Mouse (Mus musculus) hindbrain, embryonic 10.5 days (tissue): ENCODE results near the gene Lrpprc. TPM values are rescaled to one million over a fixed set of nuclear protein-coding genes. Genes with fewer than 3 reads are reported as not detected.
"Not testable (repeated sequence)": the region's sequence is repeated elsewhere in the genome, so short reads cannot be mapped to it uniquely, and the experiment has no call there.

Experiments used
- DNase-seq: peaks from one replicate; pipeline ENCODE4 v3.0.0-alpha.2; 2017; ENCODE audit warnings: low spot score
- H3K27ac ChIP-seq: fragments of 300-500 bp; sonication (generic); 2 replicates; pipeline ENCODE4 v1.5.1; 2016; ENCODE audit warnings: mild to moderate bottlenecking, moderate library complexity
- H3K27me3 ChIP-seq: fragments of 300-500 bp; sonication (generic); 2 replicates; pipeline ENCODE4 v1.6.1; 2016; ENCODE audit warnings: mild to moderate bottlenecking; ENCODE audit not compliant: poor library complexity, insufficient read depth, severe bottlenecking
- H3K36me3 ChIP-seq: fragments of 300-500 bp; sonication (generic); 2 replicates; pipeline ENCODE4 v1.6.1; 2016; ENCODE audit warnings: mild to moderate bottlenecking, moderate library complexity
- H3K4me1 ChIP-seq: fragments of 300-500 bp; sonication (generic); replicated peaks from 2 replicates; pipeline ENCODE4 v1.6.1; 2016; ENCODE audit warnings: mild to moderate bottlenecking
- H3K4me3 ChIP-seq: fragments of 300-500 bp; sonication (generic); 2 replicates; pipeline ENCODE4 v1.5.1; 2016; ENCODE audit warnings: mild to moderate bottlenecking, moderate library complexity
- H3K9me3 ChIP-seq: fragments of 300-500 bp; sonication (generic); 2 replicates; pipeline ENCODE4 v1.6.1; 2016; ENCODE audit warnings: mild to moderate bottlenecking, moderate library complexity
- WGBS: fragments of 180-500 bp; shearing (Covaris S2); methylation state at CpG from one replicate; pipeline ENCODE4 v1.1.7; 2016; 5-methylcytosine and 5-hydroxymethylcytosine counted together
- polyA plus RNA-seq: library from polyadenylated mRNA; unstranded; fragments of >200 nt; fragmentation: Nextera tagmentation; extraction: Ambion mirVana; gene quantifications from 2 replicates; pipeline ENCODE4 v1.2.1, GENCODE M21; 2016

Gene Lrpprc
- 45.1 and 49.6 TPM in 2 replicates for polyA plus RNA-seq

GRCm38 (mm10) chr17:84790447-84791098, at the start of gene Lrpprc:
Gene Lrpprc, minus strand, starts transcription at chr17:84790789.
- H3K4me1 ChIP-seq: peaks cover 28% of the 10 kb centered on the region
- WGBS: under 1% methylated on average over 51 of the region's 51 CpGs
- H3K36me3 ChIP-seq: peaks cover 14% of the 10 kb centered on the region
- H3K9me3 ChIP-seq: no peaks in the 10 kb centered on the region
- H3K27me3 ChIP-seq: no peaks in the 10 kb centered on the region
- H3K27ac ChIP-seq: peak within 1 kb of the TSS; percentile 98
- peak; percentile 96 for DNase-seq
- H3K4me3 ChIP-seq: peak within 1 kb of the TSS; percentile 100

GRCm38 (mm10) chr17:84837780-84838179, 47.2 kb upstream of the Lrpprc start:
- 8% methylated on average over 3 of the region's 3 CpGs for WGBS
- H3K27me3 ChIP-seq: no peaks in the 10 kb centered on the region
- no peak overlapping the region for H3K4me3 ChIP-seq
- no peaks in the 10 kb centered on the region for H3K9me3 ChIP-seq
- no peaks in the 10 kb centered on the region for H3K36me3 ChIP-seq
- H3K4me1 ChIP-seq: no peaks in the 10 kb centered on the region
- DNase-seq: peak; percentile 60
- no peak overlapping the region for H3K27ac ChIP-seq

- H3K27ac ChIP-seq: no peak overlapping the region
- no peak overlapping the region for H3K4me3 ChIP-seq
- no peaks in the 10 kb centered on the region for H3K4me1 ChIP-seq
- no peaks in the 10 kb centered on the region for H3K27me3 ChIP-seq
- no peaks in the 10 kb centered on the region for H3K36me3 ChIP-seq
- no peaks in the 10 kb centered on the region for H3K9me3 ChIP-seq
- WGBS: 87% methylated on average over 9 of the region's 9 CpGs
- no peak for DNase-seq
These were observed 44.7 kb upstream of the Lrpprc start for GRCm38 (mm10) chr17:84835249-84835648.

- 70% methylated on average over 8 of the region's 8 CpGs for WGBS
- no peak overlapping the region for H3K27ac ChIP-seq
- H3K4me1 ChIP-seq: no peaks in the 10 kb centered on the region
- H3K9me3 ChIP-seq: no peaks in the 10 kb centered on the region
- H3K36me3 ChIP-seq: no peaks in the 10 kb centered on the region
- H3K27me3 ChIP-seq: no peaks in the 10 kb centered on the region
- H3K4me3 ChIP-seq: no peak overlapping the region
- DNase-seq: no peak
These were observed 41.8 kb upstream of the Lrpprc start for GRCm38 (mm10) chr17:84832346-84832745.

- Histone ChIP-seq H3K9me3 (no peaks in the 10 kb centered on the region), H3K27ac (no peak overlapping the region), H3K4me3 (no peak overlapping the region), H3K36me3 (no peaks in the 10 kb centered on the region), H3K4me1 (no peaks in the 10 kb centered on the region), H3K27me3 (no peaks in the 10 kb centered on the region)
- 88% methylated on average over 6 of the region's 6 CpGs for WGBS
- no peak for DNase-seq
These were observed 37.7 kb upstream of the Lrpprc start for GRCm38 (mm10) chr17:84828301-84828700.

- H3K36me3 ChIP-seq: no peaks in the 10 kb centered on the region
- no peaks in the 10 kb centered on the region for H3K9me3 ChIP-seq
- no peaks in the 10 kb centered on the region for H3K4me1 ChIP-seq
- H3K27ac ChIP-seq: no peak overlapping the region
- no peak overlapping the region for H3K4me3 ChIP-seq
- DNase-seq: peak; percentile 38
- 13% methylated on average over 4 of the region's 4 CpGs for WGBS
- no peaks in the 10 kb centered on the region for H3K27me3 ChIP-seq
These were observed 30.0 kb upstream of the Lrpprc start for GRCm38 (mm10) chr17:84820603-84821002.

- Histone ChIP-seq H3K4me3 (no peak overlapping the region), H3K27me3 (no peaks in the 10 kb centered on the region)
- 91% methylated on average over 5 of the region's 5 CpGs for WGBS
These were observed 27.8 kb upstream of the Lrpprc start for GRCm38 (mm10) chr17:84818390-84818789.

GRCm38 (mm10) chr17:84816014-84816461, 25.4 kb upstream of the Lrpprc start:
- H3K9me3 ChIP-seq: no peaks in the 10 kb centered on the region
- no peaks in the 10 kb centered on the region for H3K4me1 ChIP-seq
- no peaks in the 10 kb centered on the region for H3K27me3 ChIP-seq
- no peak overlapping the region for H3K27ac ChIP-seq
- no peak overlapping the region for H3K4me3 ChIP-seq
- no peak for DNase-seq
- no peaks in the 10 kb centered on the region for H3K36me3 ChIP-seq
- 79% methylated on average over 9 of the region's 9 CpGs for WGBS

More at GRCm38 (mm10) chr17:84818390-84818789, 27.8 kb upstream of the Lrpprc start:
- Histone ChIP-seq H3K36me3 (no peaks in the 10 kb centered on the region), H3K27ac (no peak overlapping the region), H3K4me1 (no peaks in the 10 kb centered on the region), H3K9me3 (no peaks in the 10 kb centered on the region)
- no peak for DNase-seq

- no peak for DNase-seq
- Histone ChIP-seq H3K4me3 (no peak overlapping the region), H3K27me3 (no peaks in the 10 kb centered on the region), H3K9me3 (no peaks in the 10 kb centered on the region), H3K27ac (no peak overlapping the region), H3K36me3 (no peaks in the 10 kb centered on the region), H3K4me1 (no peaks in the 10 kb centered on the region)
- WGBS: 83% methylated on average over 7 of the region's 7 CpGs
These were observed 24.3 kb upstream of the Lrpprc start for GRCm38 (mm10) chr17:84814905-84815304.

- H3K4me1 ChIP-seq, H3K27ac ChIP-seq, H3K4me3 ChIP-seq, H3K36me3 ChIP-seq, H3K9me3 ChIP-seq, H3K27me3 ChIP-seq, DNase-seq: not testable (repeated sequence)
- WGBS: 87% methylated on average over 14 of the region's 14 CpGs
These were observed 23.6 kb upstream of the Lrpprc start for GRCm38 (mm10) chr17:84814192-84814591.

GRCm38 (mm10) chr17:84792006-84792405, 1.4 kb upstream of the Lrpprc start:
- Histone ChIP-seq H3K4me3 (peak overlapping the region; percentile 100; the same call in 1 of the 2 replicates), H3K27me3 (no peaks in the 10 kb centered on the region), H3K27ac (no peak overlapping the region), H3K4me1 (peaks cover 28% of the 10 kb centered on the region), H3K9me3 (no peaks in the 10 kb centered on the region), H3K36me3 (peaks cover 6% of the 10 kb centered on the region)
- 76% methylated on average over 5 of the region's 5 CpGs for WGBS
- DNase-seq: no peak

GRCm38 (mm10) chr17:84791156-84791555, 567 bp upstream of the Lrpprc start:
- Histone ChIP-seq H3K27me3 (no peaks in the 10 kb centered on the region), H3K27ac (peak overlapping the region; percentile 98), H3K4me3 (peak overlapping the region; percentile 100), H3K9me3 (no peaks in the 10 kb centered on the region), H3K36me3 (peaks cover 14% of the 10 kb centered on the region), H3K4me1 (peaks cover 28% of the 10 kb centered on the region)
- DNase-seq: peak; percentile 25
- 10% methylated on average over 8 of the region's 8 CpGs for WGBS

- H3K4me1 ChIP-seq: peaks cover 28% of the 10 kb centered on the region
- peak overlapping the region; percentile 98 for H3K27ac ChIP-seq
- DNase-seq: no peak
- peak overlapping the region; percentile 100 for H3K4me3 ChIP-seq
- under 1% methylated on average over 22 of the region's 22 CpGs for WGBS
- H3K27me3 ChIP-seq: no peaks in the 10 kb centered on the region
- H3K36me3 ChIP-seq: peaks cover 20% of the 10 kb centered on the region
- no peaks in the 10 kb centered on the region for H3K9me3 ChIP-seq
These were observed 546 bp downstream of the Lrpprc start for GRCm38 (mm10) chr17:84790043-84790442.
